Mouse (Mus musculus) liver, embryonic 14.5 days (tissue): ENCODE results near the gene Wdr45. TPM values are rescaled to one million over a fixed set of nuclear protein-coding genes. Genes with fewer than 3 reads are reported as not detected.
A peak's percentile ranks its signal among the peaks of the same experiment; 100 is the strongest.
"Not testable (repeated sequence)": the region's sequence is repeated elsewhere in the genome, so short reads cannot be mapped to it uniquely, and the experiment has no call there.

Experiments
- ATAC-seq: fragments of 200-750 bp; cut with Nextera tagmentation; 2 replicates; pipeline ENCODE4 v1.8.0; 2017; ENCODE audit warnings: moderate number of reproducible peaks, mild to moderate bottlenecking, moderate library complexity; ENCODE audit not compliant: insufficient read depth
- DNase-seq, 3 experiments: peaks; one replicate each; pipeline ENCODE4 v3.0.0-alpha.2; 2012 to 2013; ENCODE audit warnings: low read depth in 3 of 3, low spot score in 3 of 3
- H3K27ac ChIP-seq: fragments of 300-500 bp; sonication (generic); 2 replicates; pipeline ENCODE4 v1.5.1; 2014; ENCODE audit warnings: moderate library complexity, mild to moderate bottlenecking, control low read depth, inconsistent platforms
- H3K27me3 ChIP-seq: fragments of 300-500 bp; sonication (generic); 2 replicates; pipeline ENCODE4 v1.6.1; 2014; ENCODE audit warnings: mild to moderate bottlenecking, low read length, moderate library complexity; ENCODE audit not compliant: control insufficient read depth, insufficient read depth
- H3K36me3 ChIP-seq: fragments of 300-500 bp; sonication (generic); replicated peaks from 2 replicates; pipeline ENCODE4 v1.6.1; 2014; ENCODE audit warnings: low read depth; ENCODE audit not compliant: control insufficient read depth, insufficient read depth
- H3K4me1 ChIP-seq, 2 experiments: fragments of 200-500 bp in 1 of 2; fragments of 300-500 bp in 1 of 2; sonication (generic) in 1 of 2; replicated peaks; 2 replicates each; pipeline ENCODE4 v1.6.1; 2012 to 2014; ENCODE audit warnings: antibody characterized with exemption in 1 of 2, inconsistent platforms in 1 of 2, low read length in 1 of 2; ENCODE audit not compliant: control insufficient read depth in 2 of 2, insufficient read depth in 2 of 2
- H3K4me2 ChIP-seq: fragments of 300-500 bp; sonication (generic); 2 replicates; pipeline ENCODE4 v1.6.1; 2014; ENCODE audit warnings: low read depth, mild to moderate bottlenecking, control low read depth, moderate library complexity
- H3K4me3 ChIP-seq, 2 experiments: fragments of 200-500 bp in 1 of 2; fragments of 300-500 bp in 1 of 2; sonication (generic) in 1 of 2; 2 replicates each; pipeline ENCODE4 v1.5.1; 2012 to 2014; ENCODE audit warnings: low read depth in 2 of 2, low read length in 2 of 2, mild to moderate bottlenecking in 2 of 2, control low read depth in 1 of 2, inconsistent platforms in 1 of 2, moderate library complexity in 1 of 2; ENCODE audit not compliant: insufficient read depth in 1 of 2
- H3K9ac ChIP-seq: fragments of 300-500 bp; sonication (generic); replicated peaks from 2 replicates; pipeline ENCODE4 v1.6.1; 2014; ENCODE audit warnings: mild to moderate bottlenecking, control low read depth, moderate library complexity
- H3K9me3 ChIP-seq: fragments of 300-500 bp; sonication (generic); 2 replicates; pipeline ENCODE4 v1.6.1; 2016; ENCODE audit warnings: low read length, mixed read lengths; ENCODE audit not compliant: control insufficient read depth
- CTCF ChIP-seq: IDR thresholded peaks from 2 replicates; pipeline ENCODE4 v1.5.1; 2016; ENCODE audit warnings: antibody characterized with exemption, low read depth, control low read depth
- EP300 ChIP-seq: IDR thresholded peaks from 2 replicates; pipeline ENCODE4 v1.6.1; 2016; ENCODE audit warnings: antibody characterized with exemption, low read depth
- WGBS: fragments of 180-500 bp; shearing (Covaris S2); extraction: QIAGEN DNeasy Blood & Tissue Kit; methylation state at CpG from one replicate; pipeline ENCODE4 v1.1.7; 2014; ENCODE audit not compliant: insufficient replicate concordance; 5-methylcytosine and 5-hydroxymethylcytosine counted together
- polyA plus RNA-seq, 2 experiments: library from polyadenylated mRNA; depleted of rRNA in 1 of 2; stranded (reverse) in 1 of 2; unstranded in 1 of 2; fragments of >200 nt; fragmentation: Nextera tagmentation in 1 of 2; extraction: Ambion mirVana in 1 of 2; gene quantifications; 2 replicates each; pipeline versions ENCODE4 v1.2.1 to v1.2.3; 2012 to 2014

Wdr45 gene
- polyA plus RNA-seq (2012; rRNA removed) = 11.8 and 12.1 TPM in 2 replicates
- 7.5 and 10.0 TPM in 2 replicates for polyA plus RNA-seq (2014; fragmentation: Nextera tagmentation; extraction: Ambion mirVana)

DNA sequence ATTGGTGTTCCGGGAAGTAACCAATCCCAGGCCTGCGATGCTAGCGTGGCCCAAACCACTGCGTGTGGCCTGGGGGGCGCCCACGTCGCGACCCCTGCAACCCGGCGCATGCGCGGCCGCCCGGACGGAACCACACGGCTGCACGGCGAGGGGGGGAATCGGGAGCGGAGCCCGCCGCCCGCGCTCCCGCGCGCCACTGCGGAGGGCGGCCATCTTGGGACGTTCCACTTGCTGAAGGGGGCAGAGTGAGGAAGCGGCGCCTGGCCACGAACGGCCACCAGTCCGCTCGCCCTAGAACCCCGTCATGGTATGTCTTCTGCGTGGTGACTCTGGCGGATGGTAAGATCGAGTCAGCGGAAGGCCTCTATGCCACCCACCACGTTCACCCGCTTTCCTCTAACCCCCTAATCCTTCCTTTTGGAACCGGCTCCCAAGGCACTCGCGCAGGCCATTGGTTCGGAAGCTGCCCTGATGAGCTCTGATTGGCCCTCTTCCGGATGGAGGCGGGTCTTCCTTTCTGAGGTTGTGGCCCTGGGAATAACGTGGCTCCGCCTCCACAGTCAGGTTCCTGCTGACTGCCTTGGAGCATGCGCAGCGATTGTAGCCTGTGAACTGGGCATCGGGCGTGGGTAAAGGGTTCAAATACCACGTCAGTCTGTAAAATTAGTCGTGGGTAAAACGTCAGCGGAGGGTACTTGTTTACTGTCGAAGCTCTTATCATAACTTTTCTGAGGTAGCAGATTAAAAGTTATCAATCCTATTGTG is at the start of gene Wdr45:
Wdr45 (plus strand) TSS at position 199 of the 765 bp plus-strand sequence.
- H3K27ac ChIP-seq = not testable (repeated sequence)
- WGBS = 5% methylated on average over 35 of the region's 60 CpGs

DNA sequence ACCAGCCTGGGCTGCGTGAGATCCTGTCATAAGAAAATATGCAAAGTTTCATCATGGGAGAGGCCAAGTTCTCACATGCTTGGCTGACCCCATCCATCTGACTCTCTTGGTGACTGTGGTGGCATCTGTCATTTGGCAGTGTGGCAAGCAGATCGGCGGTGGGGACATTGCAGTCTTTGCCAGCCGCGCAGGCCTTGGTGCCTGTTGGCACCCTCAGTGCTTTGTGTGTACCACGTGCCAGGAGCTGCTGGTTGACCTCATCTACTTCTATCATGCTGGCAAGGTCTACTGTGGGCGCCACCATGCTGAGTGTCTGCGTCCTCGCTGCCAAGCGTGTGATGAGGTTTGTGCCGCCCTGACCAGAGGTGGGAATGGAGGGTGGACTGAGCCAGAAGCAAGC is 49.3 kb upstream of the Wdr45 start:
- Histone ChIP-seq H3K4me3 (no peak overlapping the region), H3K9me3 (no peaks in the 10 kb centered on the region), H3K36me3 (no peaks in the 10 kb centered on the region), H3K4me2 (no peak overlapping the region), H3K27me3 (no peaks in the 10 kb centered on the region), H3K9ac (no peak overlapping the region), H3K4me1 (no peaks in the 10 kb centered on the region), H3K27ac (no peak overlapping the region)
- no peak for ATAC-seq
- DNase-seq = no peak
- TF ChIP-seq EP300 (no peak), CTCF (no peak)
- 75% methylated on average over 11 of the region's 11 CpGs for WGBS

More for the DNA sequence above, at the start of gene Wdr45:
- H3K4me1 ChIP-seq, H3K36me3 ChIP-seq, H3K27me3 ChIP-seq, H3K9me3 ChIP-seq: not testable (repeated sequence)
- Histone ChIP-seq H3K9ac (peak within 1 kb of the TSS; percentile 55), H3K4me3 (peak within 1 kb of the TSS; percentile 54 to 64), H3K4me2 (peak within 1 kb of the TSS; percentile 68)
- DNase-seq = peak; percentile 91 to 92 (median 91)
- peak; percentile 95 for ATAC-seq

DNA sequence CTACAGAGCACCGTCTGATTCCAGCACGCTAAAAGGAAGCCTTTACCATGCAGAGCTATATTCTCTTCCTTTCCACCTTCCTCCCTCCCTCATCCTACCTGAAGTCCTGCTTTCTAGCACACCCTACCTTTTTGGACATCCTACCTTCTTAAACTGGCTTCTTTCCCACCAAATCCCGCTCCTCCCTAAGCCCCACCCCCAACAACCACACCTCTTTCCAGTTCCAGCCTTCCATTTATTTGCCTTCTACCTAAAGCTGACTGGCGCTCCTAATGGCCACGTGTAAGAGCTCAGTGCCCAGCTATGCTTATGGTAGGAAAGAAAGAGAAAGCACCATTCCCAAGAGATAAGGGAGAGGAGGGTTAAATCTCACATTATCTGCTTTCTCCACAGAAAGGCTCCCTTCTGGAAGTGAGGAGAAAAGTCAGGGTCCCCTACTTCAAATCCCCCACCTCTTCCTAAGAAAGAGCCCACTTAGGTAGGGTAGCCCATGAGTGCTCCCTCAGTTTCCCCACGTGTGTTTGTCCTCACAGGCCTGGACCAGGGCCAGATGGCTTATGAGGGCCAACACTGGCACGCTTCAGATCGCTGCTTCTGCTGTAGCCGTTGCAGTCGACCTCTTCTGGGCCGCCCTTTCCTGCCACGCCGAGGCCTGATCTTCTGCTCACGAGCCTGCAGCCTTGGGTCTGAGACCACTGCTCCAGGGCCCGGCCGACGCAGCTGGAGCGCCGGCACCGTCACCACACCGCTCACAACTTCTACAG is 48.2 kb upstream of the Wdr45 start:
- WGBS = 64% methylated on average over 21 of the region's 21 CpGs
- ATAC-seq (no peak), DNase-seq (no peak)
- no peaks in the 10 kb centered on the region for H3K36me3 ChIP-seq
- peaks cover 0 to 7% of the 10 kb centered on the region in 2 experiments; a peak in 2 of 4 replicates for H3K4me1 ChIP-seq
- no peak overlapping the region for H3K4me3 ChIP-seq
- no peak overlapping the region for H3K27ac ChIP-seq
- no peaks in the 10 kb centered on the region for H3K27me3 ChIP-seq
- H3K9me3 ChIP-seq = no peaks in the 10 kb centered on the region
- TF ChIP-seq CTCF (no peak), EP300 (no peak)
- no peak overlapping the region for H3K9ac ChIP-seq
- H3K4me2 ChIP-seq = no peak overlapping the region

DNA sequence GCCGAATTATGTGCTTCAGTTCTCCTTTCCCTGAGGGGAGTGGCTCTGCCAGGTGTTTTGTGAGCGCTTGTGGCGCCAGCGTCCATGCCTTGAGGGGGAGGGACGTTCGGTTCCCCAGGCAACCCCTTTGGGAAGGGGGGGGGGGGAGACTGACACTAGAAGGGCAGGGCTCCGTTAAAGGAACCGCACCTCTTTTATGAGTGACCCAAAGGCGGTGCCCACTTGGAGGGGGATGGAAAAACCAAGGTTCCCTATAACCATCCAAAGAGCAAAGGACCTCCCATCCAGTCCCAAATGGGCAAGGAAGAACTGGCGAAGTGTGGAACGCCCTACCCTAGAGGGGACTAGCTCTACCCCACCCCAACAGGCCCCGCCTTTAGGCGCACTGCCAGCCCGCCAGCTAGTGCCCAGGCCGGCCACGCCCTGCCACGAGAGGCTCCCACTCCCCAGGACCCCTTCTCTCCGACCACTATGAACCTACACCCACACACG is 43.7 kb upstream of the Wdr45 start:
- H3K4me2 ChIP-seq = peak overlapping the region; percentile 65
- H3K36me3 ChIP-seq = no peaks in the 10 kb centered on the region
- peak overlapping the region; percentile 50 to 72 for H3K4me3 ChIP-seq
- ATAC-seq (peak; percentile 72), DNase-seq (no peak)
- no peak overlapping the region for H3K27ac ChIP-seq
- TF ChIP-seq EP300 = no peak
- no peak for TF ChIP-seq CTCF
- peak overlapping the region; percentile 23 for H3K9ac ChIP-seq
- H3K4me1 ChIP-seq = peaks cover 0 to 15% of the 10 kb centered on the region in 2 experiments; a peak in 2 of 4 replicates
- 11% methylated on average over 14 of the region's 19 CpGs for WGBS
- no peaks in the 10 kb centered on the region for H3K27me3 ChIP-seq
- no peaks in the 10 kb centered on the region for H3K9me3 ChIP-seq
